Mouse (Mus musculus): ENCODE results near the gene Mus81.

The Mus81 gene

GRCm38 (mm10) chr19:5471846-5472245, 16.4 kb downstream of the Mus81 start:
- DNase-seq (ENCODE audit: low read depth) = no peak

GRCm38 (mm10) chr19:5468374-5468773, 19.8 kb downstream of the Mus81 start, which contains the start of gene Ctsw:
Gene Ctsw (minus strand): TSS chr19:5468507.
- DNase-seq (ENCODE audit: low read depth) = no peak

- DNase-seq (ENCODE audit: low read depth) = no peak
These were observed 21.2 kb downstream of the Mus81 start for GRCm38 (mm10) chr19:5466916-5467500.

GRCm38 (mm10) chr19:5465037-5465436, 23.2 kb downstream of the Mus81 start:
- no peak for DNase-seq (ENCODE audit: low read depth)

- no peak for DNase-seq (ENCODE audit: low read depth)
These were observed 24.2 kb downstream of the Mus81 start for GRCm38 (mm10) chr19:5463791-5464562.

GRCm38 (mm10) chr19:5463212-5463611, 25.0 kb downstream of the Mus81 start:
- no peak for DNase-seq (ENCODE audit: low read depth)

- no peak for DNase-seq (ENCODE audit: low read depth)
These were observed 26.8 kb downstream of the Mus81 start for GRCm38 (mm10) chr19:5461411-5461810.

GRCm38 (mm10) chr19:5460465-5460911, 27.7 kb downstream of the Mus81 start, which contains the start of gene Fibp:
Gene Fibp (plus strand): TSS chr19:5460615.
- DNase-seq (ENCODE audit: low read depth) = peak; percentile 77

GRCm38 (mm10) chr19:5459896-5460295, 28.3 kb downstream of the Mus81 start:
- no peak for DNase-seq (ENCODE audit: low read depth)

GRCm38 (mm10) chr19:5459019-5459418, 29.2 kb downstream of the Mus81 start:
- no peak for DNase-seq (ENCODE audit: low read depth)

GRCm38 (mm10) chr19:5457746-5458442, 30.3 kb downstream of the Mus81 start, which contains the start of gene Ccdc85b:
Gene Ccdc85b (minus strand): TSS chr19:5457894.
- DNase-seq (ENCODE audit: low read depth) = no peak

GRCm38 (mm10) chr19:5456922-5457745, 31.1 kb downstream of the Mus81 start:
- peak; percentile 87 for DNase-seq (ENCODE audit: low read depth)

- DNase-seq (ENCODE audit: low read depth) = no peak
These were observed 31.8 kb downstream of the Mus81 start for GRCm38 (mm10) chr19:5456241-5456921.

- no peak for DNase-seq (ENCODE audit: low read depth)
These were observed 32.6 kb downstream of the Mus81 start for GRCm38 (mm10) chr19:5455568-5455967.

GRCm38 (mm10) chr19:5455037-5455436, 33.2 kb downstream of the Mus81 start:
- no peak for DNase-seq (ENCODE audit: low read depth)

- DNase-seq (ENCODE audit: low read depth) = no peak
These were observed 36.4 kb downstream of the Mus81 start for GRCm38 (mm10) chr19:5451766-5452165.

- no peak for DNase-seq (ENCODE audit: low read depth)
These were observed 38.5 kb downstream of the Mus81 start for GRCm38 (mm10) chr19:5449673-5450072.

- DNase-seq (ENCODE audit: low read depth) = no peak
These were observed 39.6 kb downstream of the Mus81 start for GRCm38 (mm10) chr19:5448354-5449150.

GRCm38 (mm10) chr19:5447515-5448353, 40.5 kb downstream of the Mus81 start, which contains the start of gene Fosl1:
Gene Fosl1 (plus strand): TSS chr19:5447547.
- DNase-seq (ENCODE audit: low read depth) = no peak
